Mouse (Mus musculus): ENCODE data around the gene Maml3.

- TF ChIP-seq CHD2 (IDR thresholded peaks at IDR 0.05; ENCODE audit: low read depth, low read length): no peak
- TF ChIP-seq MAFK (IDR thresholded peaks at IDR 0.05; ENCODE audit: insufficient read depth, low read depth, low read length): no peak
- TF ChIP-seq HCFC1 (IDR thresholded peaks at IDR 0.05; ENCODE audit: borderline replicate concordance, insufficient read depth, low read length): no peak
- TF ChIP-seq ZNF384 (IDR thresholded peaks at IDR 0.05; ENCODE audit: low read depth, low read length): no peak
Measured at GRCm38 (mm10) chr3:52125421-52125820, 20.5 kb upstream of the Maml3 start.

All from ES-E14 (cell line).